Mouse (Mus musculus) liver, embryonic 11.5 days (tissue): ENCODE results near the gene Uggt1. TPM values are rescaled to one million over a fixed set of nuclear protein-coding genes. Genes with fewer than 3 reads are reported as not detected.

Experiments used
- ATAC-seq: fragments of 200-750 bp; cut with Nextera tagmentation; replicated peaks from 2 replicates; pipeline ENCODE4 v1.8.0; 2017; ENCODE audit warnings: moderate number of reproducible peaks, mild to moderate bottlenecking, moderate TSS enrichment, moderate library complexity; ENCODE audit not compliant: low FRiP score
- DNase-seq: peaks from one replicate; pipeline ENCODE4 v3.0.0-alpha.2; 2017; ENCODE audit warnings: low spot score
- H3K27ac ChIP-seq: fragments of 300-500 bp; sonication (generic); 2 replicates; pipeline ENCODE4 v1.5.1; 2014; ENCODE audit warnings: mild to moderate bottlenecking, low read depth, low read length, control low read depth
- H3K27me3 ChIP-seq: fragments of 300-500 bp; sonication (generic); replicated peaks from 2 replicates; pipeline ENCODE4 v1.6.1; 2014; ENCODE audit warnings: low read length, mixed read lengths; ENCODE audit not compliant: control insufficient read depth, insufficient read depth
- H3K36me3 ChIP-seq: fragments of 300-500 bp; sonication (generic); 2 replicates; pipeline ENCODE4 v1.6.1; 2014; ENCODE audit warnings: mild to moderate bottlenecking, low read length, moderate library complexity, mixed read lengths; ENCODE audit not compliant: control insufficient read depth, insufficient read depth
- H3K4me1 ChIP-seq: fragments of 300-500 bp; sonication (generic); replicated peaks from 2 replicates; pipeline ENCODE4 v1.6.1; 2014; ENCODE audit warnings: low read length, mixed read lengths; ENCODE audit not compliant: control insufficient read depth, insufficient read depth
- H3K4me2 ChIP-seq: fragments of 300-500 bp; sonication (generic); 2 replicates; pipeline ENCODE4 v1.6.1; 2014; ENCODE audit warnings: mild to moderate bottlenecking, control low read depth, moderate library complexity
- H3K4me3 ChIP-seq: fragments of 300-500 bp; sonication (generic); 2 replicates; pipeline ENCODE4 v1.5.1; 2014; ENCODE audit warnings: low read depth, low read length, control low read depth
- H3K9ac ChIP-seq: fragments of 300-500 bp; sonication (generic); 2 replicates; pipeline ENCODE4 v1.6.1; 2014; ENCODE audit warnings: low read depth, low read length, control low read depth
- H3K9me3 ChIP-seq: fragments of 300-500 bp; sonication (generic); 2 replicates; pipeline ENCODE4 v1.6.1; 2016; ENCODE audit warnings: low read length, inconsistent platforms, mixed read lengths; ENCODE audit not compliant: control insufficient read depth
- WGBS: fragments of 180-500 bp; shearing (Covaris S2); extraction: QIAGEN DNeasy Blood & Tissue Kit; methylation state at CpG from one replicate; pipeline ENCODE4 v1.1.7; 2014; 5-methylcytosine and 5-hydroxymethylcytosine counted together
- polyA plus RNA-seq: library from polyadenylated mRNA; unstranded; fragments of >200 nt; fragmentation: Nextera tagmentation; extraction: Ambion mirVana; gene quantifications from 2 replicates; pipeline ENCODE4 v1.2.1, GENCODE M21; 2014

Gene Uggt1
- 54.4 and 55.8 TPM in 2 replicates for polyA plus RNA-seq

DNA sequence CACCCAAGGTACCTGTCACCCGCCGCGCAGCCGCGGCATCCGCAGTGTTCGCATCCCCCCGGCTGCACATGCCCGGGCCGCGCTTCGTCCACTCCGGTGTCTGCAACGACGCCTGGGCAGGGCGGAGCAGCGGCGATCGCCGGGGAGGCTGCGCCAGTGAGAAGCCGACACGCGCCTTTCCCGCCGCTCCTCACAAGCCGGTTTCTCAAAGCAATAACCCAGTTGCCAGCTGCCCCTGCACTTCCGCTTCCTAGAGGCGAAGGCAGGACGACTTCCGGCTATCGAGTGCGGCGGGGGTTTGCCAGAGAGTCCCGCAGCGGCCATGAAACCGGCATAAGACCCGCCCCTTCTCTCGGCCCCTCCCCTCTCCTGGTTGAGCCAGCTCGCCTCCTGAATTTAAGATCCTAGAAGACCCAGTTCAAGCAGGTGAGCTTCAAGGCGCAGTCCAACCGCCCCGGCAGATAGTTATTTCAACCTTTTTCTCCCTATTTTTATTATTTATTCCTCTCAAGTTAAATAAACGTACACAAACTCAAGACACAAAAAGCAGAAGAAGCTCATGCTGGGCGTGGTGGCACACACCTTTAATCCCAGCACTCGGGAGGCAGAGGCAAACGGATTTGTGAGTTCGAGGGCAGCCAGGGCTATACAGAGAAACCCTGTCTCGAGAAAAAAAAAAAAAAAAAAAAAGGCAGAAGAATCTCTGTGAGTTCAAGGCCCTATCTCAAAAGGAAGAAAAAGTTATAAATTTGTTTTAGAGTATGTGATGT, at the start of gene Uggt1:
Uggt1 (minus strand) TSS at position 663 of the 770 bp plus-strand sequence.
- Histone ChIP-seq H3K4me1 (no peaks in the 10 kb centered on the region; the same call in 1 of the 2 replicates), H3K9me3 (no peaks in the 10 kb centered on the region), H3K27ac (peak within 1 kb of the TSS; percentile 64; the same call in 1 of the 2 replicates), H3K4me2 (peak within 1 kb of the TSS; percentile 74), H3K4me3 (peak within 1 kb of the TSS; percentile 78), H3K27me3 (no peaks in the 10 kb centered on the region), H3K36me3 (no peaks in the 10 kb centered on the region; the same call in 1 of the 2 replicates), H3K9ac (peak within 1 kb of the TSS; percentile 77)
- DNase-seq (peak; percentile 89), ATAC-seq (peak; percentile 97)
- 2% methylated on average over 49 of the region's 49 CpGs for WGBS

DNA sequence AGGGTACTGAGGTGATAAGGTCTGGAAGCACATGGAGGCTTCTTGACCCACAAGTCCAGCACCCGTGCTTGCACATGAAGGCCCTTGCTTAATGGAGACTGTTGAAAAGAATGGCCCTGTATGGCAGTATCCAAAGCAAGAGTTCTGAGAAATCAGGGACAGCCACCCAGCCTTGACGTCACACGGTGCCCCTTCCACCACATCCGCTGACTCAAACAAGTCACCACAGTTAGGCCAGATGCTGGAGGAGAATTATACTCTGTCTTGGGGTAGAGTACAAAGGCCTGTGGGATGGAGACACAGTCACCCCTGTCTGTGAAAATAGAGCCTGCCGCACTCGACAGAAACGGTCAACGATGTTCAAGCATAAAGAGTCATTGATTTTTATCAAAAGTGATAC, 49.0 kb upstream of the Uggt1 start:
- H3K9ac ChIP-seq, result no peak overlapping the region
- 84% methylated on average over 8 of the region's 8 CpGs for WGBS
- no peaks in the 10 kb centered on the region for H3K36me3 ChIP-seq
- no peak overlapping the region for H3K4me3 ChIP-seq
- ATAC-seq (no peak), DNase-seq (no peak)
- no peak overlapping the region for H3K4me2 ChIP-seq
- no peaks in the 10 kb centered on the region for H3K4me1 ChIP-seq
- H3K27ac ChIP-seq, result no peak overlapping the region
- peaks cover 18% of the 10 kb centered on the region for H3K27me3 ChIP-seq
- no peaks in the 10 kb centered on the region for H3K9me3 ChIP-seq

DNA sequence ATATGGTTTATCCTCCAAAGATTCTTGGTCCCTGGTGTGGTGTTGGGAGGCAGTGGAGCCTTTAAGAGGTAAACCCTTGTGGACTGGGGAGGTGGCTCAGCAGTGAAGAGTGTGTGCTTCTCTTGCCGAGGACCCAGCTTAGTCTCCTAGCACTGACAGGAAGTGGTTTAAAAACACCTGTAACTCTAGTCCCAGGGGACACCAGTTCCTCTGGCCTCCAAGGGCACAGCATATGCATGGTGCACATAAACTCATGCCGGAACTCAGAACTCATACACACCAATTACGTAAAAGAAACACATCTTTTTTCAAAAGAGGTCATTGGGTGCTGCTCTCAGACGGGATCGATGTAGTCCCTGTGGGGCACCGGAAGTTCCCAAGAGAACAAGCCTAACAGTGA, 37.3 kb upstream of the Uggt1 start:
- no peak overlapping the region for H3K9ac ChIP-seq
- no peaks in the 10 kb centered on the region for H3K27me3 ChIP-seq
- no peaks in the 10 kb centered on the region for H3K9me3 ChIP-seq
- H3K27ac ChIP-seq, result no peak overlapping the region
- H3K36me3 ChIP-seq, result no peaks in the 10 kb centered on the region
- H3K4me2 ChIP-seq, result no peak overlapping the region
- no peak overlapping the region for H3K4me3 ChIP-seq
- WGBS, result 82% methylated on average over 6 of the region's 6 CpGs
- ATAC-seq (no peak), DNase-seq (no peak)
- H3K4me1 ChIP-seq, result no peaks in the 10 kb centered on the region

DNA sequence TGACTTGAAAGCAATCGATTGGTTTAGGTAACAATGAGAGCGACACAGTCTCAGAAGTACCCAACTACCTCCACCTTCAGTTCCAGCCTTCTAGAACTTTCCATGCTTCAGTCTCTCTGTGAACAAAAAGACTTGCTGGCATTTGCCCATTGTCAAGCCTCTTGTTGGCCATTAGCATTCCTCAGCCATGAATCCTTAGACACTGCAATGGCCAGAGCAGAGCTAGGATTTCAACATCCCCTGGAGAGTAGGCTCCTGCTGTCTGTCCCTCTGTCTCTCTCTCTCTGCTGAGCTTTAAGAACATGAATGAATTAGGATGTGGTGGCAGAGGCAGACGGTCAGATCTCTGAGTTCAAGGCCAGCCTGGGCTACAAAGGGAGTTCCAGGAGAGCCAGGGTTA, 36.4 kb upstream of the Uggt1 start:
- 79% methylated on average over 3 of the region's 3 CpGs for WGBS
- no peak overlapping the region for H3K4me2 ChIP-seq
- no peaks in the 10 kb centered on the region for H3K36me3 ChIP-seq
- no peak overlapping the region for H3K27ac ChIP-seq
- H3K4me3 ChIP-seq, result no peak overlapping the region
- DNase-seq (no peak), ATAC-seq (no peak)
- no peaks in the 10 kb centered on the region for H3K4me1 ChIP-seq
- H3K9me3 ChIP-seq, result no peaks in the 10 kb centered on the region
- H3K27me3 ChIP-seq, result no peaks in the 10 kb centered on the region
- H3K9ac ChIP-seq, result no peak overlapping the region

DNA sequence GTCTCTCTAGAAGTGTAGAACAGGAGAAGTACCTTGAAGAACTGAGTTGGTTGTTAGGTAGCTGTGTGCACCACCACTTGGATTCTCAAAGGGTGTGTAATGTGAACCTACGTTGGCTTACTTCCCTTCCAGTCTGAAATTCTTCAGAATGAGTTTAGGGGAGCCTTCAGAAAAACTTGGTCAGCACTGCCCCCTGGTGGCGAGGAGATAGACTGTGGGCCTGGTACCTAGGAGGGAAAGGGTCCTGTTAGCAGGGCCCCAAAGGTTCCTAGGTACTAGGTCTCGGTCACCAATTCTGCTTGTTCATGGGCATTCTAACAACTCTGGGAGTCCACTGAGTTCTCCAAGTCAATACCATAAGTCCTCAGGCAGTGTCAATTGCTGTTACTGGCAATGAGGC, 34.7 kb upstream of the Uggt1 start:
- Histone ChIP-seq H3K4me1 (peaks cover 13% of the 10 kb centered on the region), H3K4me2 (no peak overlapping the region), H3K9me3 (no peaks in the 10 kb centered on the region), H3K4me3 (no peak overlapping the region), H3K27ac (no peak overlapping the region), H3K27me3 (no peaks in the 10 kb centered on the region), H3K36me3 (no peaks in the 10 kb centered on the region), H3K9ac (no peak overlapping the region)
- 20% methylated on average over 3 of the region's 3 CpGs for whole genome bisulfite sequencing
- ATAC-seq (no peak), DNase-seq (peak; percentile 75)

DNA sequence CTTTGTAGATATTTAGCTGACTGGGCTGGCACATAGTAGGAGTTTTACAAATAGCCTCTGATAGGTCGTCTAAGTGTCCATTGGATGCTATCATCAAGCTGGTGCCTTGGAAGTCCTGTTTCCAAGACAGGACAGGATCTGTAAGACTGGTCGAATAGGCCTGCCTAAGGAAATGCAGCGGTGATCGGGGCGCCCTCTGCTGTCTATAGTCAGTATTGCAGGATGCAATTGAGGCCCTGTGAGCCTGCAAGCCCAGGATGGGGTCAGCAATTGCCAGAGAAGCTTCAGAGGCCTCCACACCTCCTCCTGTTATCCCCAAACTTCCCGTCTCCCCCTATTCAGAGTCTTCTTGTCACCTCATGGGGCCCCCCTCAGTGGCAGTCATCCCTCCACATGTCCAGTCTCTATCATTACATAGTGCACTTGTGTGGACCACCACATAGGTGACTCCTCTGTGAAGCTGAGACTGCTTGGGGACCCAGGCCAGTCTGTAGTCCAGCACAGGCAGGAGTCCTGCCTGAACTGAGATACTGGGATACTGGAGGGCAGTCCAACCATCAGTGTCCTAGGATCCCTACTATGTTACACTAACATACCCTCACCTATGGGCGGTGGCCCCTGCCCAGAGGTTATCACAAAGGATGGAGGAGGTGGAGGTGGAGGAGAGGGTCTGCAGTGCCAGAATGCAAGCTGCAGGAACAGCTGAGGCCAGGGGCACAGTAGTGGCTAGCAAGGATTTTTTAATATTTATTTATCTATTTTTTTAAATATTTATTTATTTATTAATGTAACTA, 32.9 kb upstream of the Uggt1 start:
- WGBS, result 23% methylated on average over 7 of the region's 7 CpGs
- ATAC-seq (no peak), DNase-seq (peak; percentile 74)
- H3K36me3 ChIP-seq, result no peaks in the 10 kb centered on the region
- H3K27ac ChIP-seq, result no peak overlapping the region
- no peaks in the 10 kb centered on the region for H3K9me3 ChIP-seq
- H3K27me3 ChIP-seq, result no peaks in the 10 kb centered on the region
- no peak overlapping the region for H3K9ac ChIP-seq
- peaks cover 24% of the 10 kb centered on the region for H3K4me1 ChIP-seq
- no peak overlapping the region for H3K4me2 ChIP-seq
- H3K4me3 ChIP-seq, result no peak overlapping the region

DNA sequence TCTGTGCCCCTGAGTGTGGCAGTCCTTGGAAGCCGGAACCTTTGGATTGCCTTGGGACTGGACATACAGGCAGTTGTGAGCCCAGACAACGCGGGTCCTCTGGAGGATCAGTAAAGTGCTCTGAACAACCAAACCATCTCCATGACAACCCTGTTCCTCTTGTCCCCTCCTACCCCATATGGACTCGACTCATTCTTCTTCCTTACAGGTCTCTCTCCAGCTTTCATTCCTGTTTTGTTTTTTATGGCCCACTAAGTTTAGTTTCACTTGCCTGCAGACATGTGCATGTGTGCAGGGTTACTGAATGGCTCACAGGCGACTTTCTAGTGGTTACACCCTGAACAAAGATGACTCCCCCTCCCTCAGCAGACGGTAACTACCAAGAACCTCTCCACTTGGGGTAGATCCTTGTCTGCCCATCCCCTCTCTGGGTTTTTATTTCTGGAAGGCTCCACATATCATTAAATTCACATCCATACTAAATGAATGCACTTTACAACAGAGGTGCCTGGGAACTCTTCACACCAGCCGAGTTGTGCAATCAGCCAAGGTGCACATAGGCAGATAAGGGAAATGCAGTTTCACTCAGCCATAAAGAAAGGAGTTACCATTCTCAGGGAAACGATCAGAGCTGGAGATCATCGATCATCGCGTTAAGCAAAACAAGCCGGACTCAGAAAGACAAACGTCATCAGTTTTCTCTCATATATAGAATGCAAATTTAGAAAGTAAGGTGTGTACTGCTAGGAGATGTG, 31.3 kb upstream of the Uggt1 start:
- no peak overlapping the region for H3K27ac ChIP-seq
- H3K4me1 ChIP-seq, result peaks cover 41% of the 10 kb centered on the region
- H3K36me3 ChIP-seq, result no peaks in the 10 kb centered on the region
- no peaks in the 10 kb centered on the region for H3K27me3 ChIP-seq
- WGBS, result 54% methylated on average over 13 of the region's 13 CpGs
- no peak overlapping the region for H3K9ac ChIP-seq
- no peak overlapping the region for H3K4me2 ChIP-seq
- ATAC-seq, result no peak; the same call in 1 of the 2 replicates
- no peak overlapping the region for H3K4me3 ChIP-seq
- no peak for DNase-seq
- H3K9me3 ChIP-seq, result no peaks in the 10 kb centered on the region

DNA sequence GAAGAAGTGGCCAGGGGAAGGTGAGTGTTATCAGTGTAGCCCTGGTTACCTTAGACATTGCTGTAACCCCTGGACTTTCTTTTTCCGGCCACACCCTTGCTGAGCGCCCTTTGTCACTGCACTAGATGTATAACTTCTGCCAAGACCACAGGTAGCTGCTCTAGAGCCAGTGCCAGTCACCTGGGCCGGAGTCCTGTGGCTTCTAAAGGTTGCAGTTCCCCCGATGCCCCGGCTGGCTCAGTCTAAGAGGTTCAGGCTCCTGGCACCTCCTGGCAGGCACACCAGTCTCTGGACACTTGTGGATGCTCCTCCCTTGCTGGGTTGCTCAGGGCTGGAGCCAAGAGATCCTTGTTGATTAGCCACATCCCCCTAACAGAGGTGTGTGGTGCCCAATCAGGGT, 29.9 kb upstream of the Uggt1 start, which contains the start of gene Neurl3:
Neurl3 (minus strand) TSS at position 225 of the 400 bp plus-strand sequence.
- H3K27ac ChIP-seq, result peak within 1 kb of the TSS; percentile 47; the same call in 1 of the 2 replicates
- no peaks in the 10 kb centered on the region for H3K36me3 ChIP-seq
- H3K4me1 ChIP-seq, result peaks cover 47% of the 10 kb centered on the region
- WGBS, result 76% methylated on average over 5 of the region's 5 CpGs
- DNase-seq (no peak), ATAC-seq (no peak)
- peaks cover 5% of the 10 kb centered on the region; the same call in 1 of the 2 replicates for H3K27me3 ChIP-seq
- H3K4me3 ChIP-seq, result peak within 1 kb of the TSS; percentile 14
- H3K4me2 ChIP-seq, result peak within 1 kb of the TSS; percentile 57
- no peak within 1 kb of the TSS for H3K9ac ChIP-seq
- no peaks in the 10 kb centered on the region for H3K9me3 ChIP-seq
